1 mouse cellular context compared by ENCODE assay signal in genomic region chr7:34232785-34233725, GRCm38 (mm10).
TF ChIP-seq lines count a peak whose summit lies in the region.

No protein-coding gene starts in this region.

TF ChIP-seq in CH12.LX, 34 proteins besides CTCF, POLR2A, EP300 and RAD21 (continued from another document):
- TF ChIP-seq BHLHE40 (IDR thresholded peaks at IDR 0.05; ENCODE audit: low read depth, low read length) = no peak
- no peak for TF ChIP-seq RCOR1 (conservative IDR thresholded peaks at IDR 0.05; ENCODE audit: low read depth, low read length)
- TF ChIP-seq MXI1 (IDR thresholded peaks at IDR 0.05; ENCODE audit: low read depth, low read length) = peak; percentile 23; the same call in 1 of the 2 replicates
- TF ChIP-seq ETS1 (conservative IDR thresholded peaks at IDR 0.05; ENCODE audit: low read depth, low read length) = no peak
- no peak for TF ChIP-seq TCF12 (IDR thresholded peaks at IDR 0.05; ENCODE audit: low read depth, low read length)
- TF ChIP-seq ZKSCAN1 (IDR thresholded peaks at IDR 0.05; ENCODE audit: borderline replicate concordance, low read depth, low read length) = no peak
TF ChIP-seq in CH12.LX: peak in this region for 7.
